Mouse (Mus musculus) left cerebral cortex, postnatal 4 days (tissue): ENCODE measurements around the gene Cyp2s1. TPM values are rescaled to one million over a fixed set of nuclear protein-coding genes. Genes with fewer than 3 reads are reported as not detected.
A peak's percentile ranks its signal among the peaks of the same experiment; 100 is the strongest.

ENCODE experiments used
- DNase-seq: peaks from one replicate; pipeline ENCODE4 v3.0.0-alpha.2; 2022
- intact Hi-C: fragments of 180-260 bp; cut with DNase I; formaldehyde crosslinking; loops from one replicate; pipeline ENCODE4 v1.15.1; 2025
- microRNA-seq: library from miRNA; unstranded; fragments of <30 nt; microRNA quantifications from one replicate; pipeline ENCODE4 v1.2.0, GENCODE M21; 2022
- total RNA-seq, 2 experiments: library from RNA; stranded (reverse); gene quantifications; 2 replicates each; pipeline ENCODE4 v1.2.3; 2021

The Cyp2s1 gene
- total RNA-seq, 2 experiments from 2014 or later: 2.4 to 3.5 TPM

GRCm38 (mm10) chr7:25782744-25783143 lies 34.0 kb downstream of the Cyp2s1 start:
- DNase-seq: no peak
- intact Hi-C loops: no loop called here

- DNase-seq: no peak
- intact Hi-C loops: no loop called here
Measured at GRCm38 (mm10) chr7:25781937-25782610, 34.6 kb downstream of the Cyp2s1 start.

- DNase-seq: peak; percentile 15
- intact Hi-C loops: no loop called here
Measured at GRCm38 (mm10) chr7:25781321-25781936, 35.3 kb downstream of the Cyp2s1 start.

GRCm38 (mm10) chr7:25780753-25781152 lies 36.0 kb downstream of the Cyp2s1 start:
- intact Hi-C loops: no loop called here

GRCm38 (mm10) chr7:25780021-25780420 lies 36.7 kb downstream of the Cyp2s1 start:
- DNase-seq: no peak
- intact Hi-C loops: no loop called here

More at GRCm38 (mm10) chr7:25780753-25781152, 36.0 kb downstream of the Cyp2s1 start:
- DNase-seq: no peak

- intact Hi-C loops: no loop called here
Measured at GRCm38 (mm10) chr7:25768229-25768628, 48.5 kb downstream of the Cyp2s1 start.

GRCm38 (mm10) chr7:25766108-25766507 lies 50.6 kb downstream of the Cyp2s1 start:
- intact Hi-C loops: no loop called here
- no peak for DNase-seq

More at GRCm38 (mm10) chr7:25768229-25768628, 48.5 kb downstream of the Cyp2s1 start:
- DNase-seq: no peak

- intact Hi-C loops: no loop called here
- no peak for DNase-seq
Measured at GRCm38 (mm10) chr7:25764221-25764620, 52.5 kb downstream of the Cyp2s1 start.

GRCm38 (mm10) chr7:25763678-25764077 lies 53.0 kb downstream of the Cyp2s1 start:
- no peak for DNase-seq
- intact Hi-C loops: no loop called here

GRCm38 (mm10) chr7:25761354-25761753 lies 55.4 kb downstream of the Cyp2s1 start:
- intact Hi-C loops: no loop called here
- peak; percentile 61 for DNase-seq

- DNase-seq: peak; percentile 94
- intact Hi-C loops: loop anchor here (2.0 kb wide), 1 partner anchor 49 kb away; no protein-coding TSS in a partner anchor
Measured at GRCm38 (mm10) chr7:25756011-25756410, 60.7 kb downstream of the Cyp2s1 start.

- peak; percentile 77 for DNase-seq
- intact Hi-C loops: no loop called here
Measured at GRCm38 (mm10) chr7:25755468-25755833, 61.3 kb downstream of the Cyp2s1 start.

GRCm38 (mm10) chr7:25754738-25755467 lies 61.8 kb downstream of the Cyp2s1 start, which contains the start of gene Hnrnpul1:
TSS of gene Hnrnpul1 (minus strand) at chr7:25754757.
- intact Hi-C loops: no loop called here
- peak; percentile 99 for DNase-seq

- DNase-seq: no peak
- intact Hi-C loops: no loop called here
Measured at GRCm38 (mm10) chr7:25754439-25754737, 62.3 kb downstream of the Cyp2s1 start.

GRCm38 (mm10) chr7:25753643-25754438 lies 62.9 kb downstream of the Cyp2s1 start:
- intact Hi-C loops: no loop called here
- peak; percentile 49 for DNase-seq

- intact Hi-C loops: no loop called here
- DNase-seq: no peak
Measured at GRCm38 (mm10) chr7:25753076-25753475, 63.6 kb downstream of the Cyp2s1 start.

Small RNA genes within 50 kb of the gene (microRNA-seq; reads per million reads assigned to microRNA genes)
- not detected for gene Gm24865

Other genes starting within 250 kb of the Cyp2s1 start
- not detected for gene Erich4, start 201.0 kb downstream of the Cyp2s1 start, total RNA-seq
- gene Dmac2, start 197.5 kb downstream of the Cyp2s1 start, total RNA-seq: 10 to 100 TPM; 19.9 to 22.7 TPM
- 1 to 10 TPM in 1 of 2 experiments, under 1 TPM in 1; 0.64 to 1.0 TPM for gene B3gnt8, start 190.3 kb downstream of the Cyp2s1 start, total RNA-seq
- gene Bckdha, start 157.9 kb downstream of the Cyp2s1 start, total RNA-seq: 10 to 100 TPM; 23.6 to 24.7 TPM
- 10 to 100 TPM; 15.1 to 18.4 TPM for gene Exosc5, start 157.7 kb downstream of the Cyp2s1 start, total RNA-seq
- gene Tmem91, start 141.7 kb downstream of the Cyp2s1 start, total RNA-seq: 10 to 100 TPM; 14.6 to 19.9 TPM
- 10 to 100 TPM; 24.7 to 25.7 TPM for gene B9d2, start 136.1 kb downstream of the Cyp2s1 start, total RNA-seq
- gene Tgfb1, start 129.9 kb downstream of the Cyp2s1 start, total RNA-seq: 10 to 100 TPM in 1 of 2 experiments, 1 to 10 TPM in 1; 8.5 to 10.1 TPM
- gene Ccdc97, start 97.8 kb downstream of the Cyp2s1 start, total RNA-seq: 10 to 100 TPM; 47.8 to 48.6 TPM
- 100 to 1,000 TPM; 142 to 152 TPM for gene Hnrnpul1, start 62.2 kb downstream of the Cyp2s1 start, total RNA-seq
- 10 to 100 TPM; 19.2 to 20.8 TPM for gene Axl, start 28.2 kb downstream of the Cyp2s1 start, total RNA-seq
- not detected for gene Cyp2b10, start 80.7 kb upstream of the Cyp2s1 start, total RNA-seq
- gene Cyp2b13, start 244.6 kb upstream of the Cyp2s1 start, total RNA-seq: not detected